Mouse (Mus musculus): Measurements from ENCODE around the gene Ciao2b.
A peak's percentile ranks its signal among the peaks of the same experiment; 100 is the strongest.

The Ciao2b gene

GRCm38 (mm10) chr8:104613119-104613518 lies 28.6 kb downstream of the Ciao2b start:
- DNase-seq (ENCODE audit: low read depth): no peak

- DNase-seq (ENCODE audit: low read depth): no peak
Observed at GRCm38 (mm10) chr8:104611613-104612012, 30.2 kb downstream of the Ciao2b start.

- DNase-seq (ENCODE audit: low read depth): no peak
Observed at GRCm38 (mm10) chr8:104610185-104610766, 31.5 kb downstream of the Ciao2b start.

GRCm38 (mm10) chr8:104609222-104609621 lies 32.5 kb downstream of the Ciao2b start:
- DNase-seq (ENCODE audit: low read depth): no peak

GRCm38 (mm10) chr8:104607944-104608343 lies 33.8 kb downstream of the Ciao2b start:
- no peak for DNase-seq (ENCODE audit: low read depth)

- DNase-seq (ENCODE audit: low read depth): no peak
Observed at GRCm38 (mm10) chr8:104606329-104606728, 35.4 kb downstream of the Ciao2b start.

GRCm38 (mm10) chr8:104603245-104603593 lies 38.5 kb downstream of the Ciao2b start:
- no peak for DNase-seq (ENCODE audit: low read depth)

- DNase-seq (ENCODE audit: low read depth): peak; percentile 84
Observed at GRCm38 (mm10) chr8:104602468-104603244, 39.1 kb downstream of the Ciao2b start.

- no peak for DNase-seq (ENCODE audit: low read depth)
Observed at GRCm38 (mm10) chr8:104601941-104602371, 39.8 kb downstream of the Ciao2b start.

GRCm38 (mm10) chr8:104601386-104601785 lies 40.4 kb downstream of the Ciao2b start:
- DNase-seq (ENCODE audit: low read depth): no peak

GRCm38 (mm10) chr8:104598496-104598895 lies 43.3 kb downstream of the Ciao2b start:
- DNase-seq (ENCODE audit: low read depth): no peak

- no peak for DNase-seq (ENCODE audit: low read depth)
Observed at GRCm38 (mm10) chr8:104597656-104598055, 44.1 kb downstream of the Ciao2b start.

GRCm38 (mm10) chr8:104595773-104596536 lies 45.8 kb downstream of the Ciao2b start:
- no peak for DNase-seq (ENCODE audit: low read depth)

- DNase-seq (ENCODE audit: low read depth): no peak
Observed at GRCm38 (mm10) chr8:104594611-104595362, 47.0 kb downstream of the Ciao2b start.

- no peak for DNase-seq (ENCODE audit: low read depth)
Observed at GRCm38 (mm10) chr8:104593536-104594325, 48.0 kb downstream of the Ciao2b start.

GRCm38 (mm10) chr8:104592566-104592965 lies 49.2 kb downstream of the Ciao2b start:
- no peak for DNase-seq (ENCODE audit: low read depth)

- no peak for DNase-seq (ENCODE audit: low read depth)
Observed at GRCm38 (mm10) chr8:104591856-104592255, 49.9 kb downstream of the Ciao2b start.

- DNase-seq (ENCODE audit: low read depth): peak; percentile 93
Observed at GRCm38 (mm10) chr8:104591133-104591834, 50.5 kb downstream of the Ciao2b start, which contains the start of gene Pdp2. TSS of gene Pdp2 (plus strand) at chr8:104591451.

GRCm38 (mm10) chr8:104590284-104590683 lies 51.5 kb downstream of the Ciao2b start:
- DNase-seq (ENCODE audit: low read depth): peak; percentile 15
